8 mouse cellular contexts compared by ENCODE assay signal in genomic region chr6:34371700-34372351, GRCm38 (mm10). TPM values are rescaled to one million over a fixed set of nuclear protein-coding genes. Genes with fewer than 3 reads are reported as not detected.
DNase-seq lines count a peak whose midpoint lies in the region; ATAC-seq and TF ChIP-seq lines count a peak whose summit lies in the region.

No protein-coding gene starts in this region.

- peak; percentile 92 for ATAC-seq in frontal cortex, adult (ENCODE audit: low TSS enrichment)
- peak; percentile 95 to 97 for ATAC-seq in hematopoietic stem cell, adult 5-6 weeks (replicated peaks in 1 of 2; ENCODE audit: insufficient read depth in 1 of 2, low FRiP score in 2 of 2, low TSS enrichment in 1 of 2, low read depth in 1 of 2, poor library complexity in 2 of 2, severe bottlenecking in 2 of 2)
- ATAC-seq in lung, embryonic 15.5 days (ENCODE audit: borderline replicate concordance, extremely low read depth, low FRiP score, low TSS enrichment): 0 out of 2 replicates have a peak, but pooled peaks have one; percentile 31

- H3K27me3 ChIP-seq in cerebellum, adult 2 months (ENCODE audit: control insufficient read depth, insufficient read depth, low read length): no peaks in the 10 kb centered on the region
- H3K27me3 ChIP-seq in lung, embryonic 15.5 days: no peaks in the 10 kb centered on the region
- H3K27me3 ChIP-seq in thymus, adult 2 months (ENCODE audit: control insufficient read depth, insufficient read depth, low read length): no peaks in the 10 kb centered on the region

- H3K4me3 ChIP-seq in cerebellum, adult 2 months (replicated peaks; ENCODE audit: insufficient read depth, low read depth, low read length): no peak overlapping the region
- H3K4me3 ChIP-seq in lung, embryonic 15.5 days: no peak overlapping the region
- H3K4me3 ChIP-seq in thymus, adult 2 months (ENCODE audit: control insufficient read depth, insufficient read depth, low read length): no peak overlapping the region

- DNase-seq in MN1 (ENCODE audit: low spot score): peak; percentile 85
- peak; percentile 64 to 73 for DNase-seq in cerebellum, adult 2 months
- DNase-seq in layer of hippocampus, adult 9-11 months: peak; percentile 78
- DNase-seq in ovary, adult 18-20 months (ENCODE audit: low spot score): peak; percentile 50
- peak; percentile 83 for DNase-seq in thymus, adult 2 months

- peak; percentile 40; the same call in 1 of the 2 replicates for TF ChIP-seq CTCF in cerebellum, adult 2 months (IDR thresholded peaks at IDR 0.05; ENCODE audit: borderline replicate concordance, insufficient read depth, low read depth, low read length)
- no peak for TF ChIP-seq CTCF in thymus, adult 2 months (IDR thresholded peaks at IDR 0.05; ENCODE audit: borderline replicate concordance, control insufficient read depth, extremely low read depth, insufficient read depth, low read length, poor library complexity)

- H3K9ac ChIP-seq in lung, embryonic 15.5 days: no peak overlapping the region

- H3K4me1 ChIP-seq in cerebellum, adult 2 months (ENCODE audit: control insufficient read depth, insufficient read depth, low read length): no peaks in the 10 kb centered on the region
- no peaks in the 10 kb centered on the region for H3K4me1 ChIP-seq in lung, embryonic 15.5 days
- H3K4me1 ChIP-seq in thymus, adult 2 months (replicated peaks; ENCODE audit: control insufficient read depth, insufficient read depth, low read length): no peaks in the 10 kb centered on the region

- no peaks in the 10 kb centered on the region for H3K9me3 ChIP-seq in lung, embryonic 15.5 days

- peak overlapping the region; percentile 45; the same call in 1 of the 2 replicates for H3K4me2 ChIP-seq in lung, embryonic 15.5 days

- no peak overlapping the region for H3K27ac ChIP-seq in cerebellum, adult 2 months (ENCODE audit: insufficient read depth, low read length)
- H3K27ac ChIP-seq in lung, embryonic 15.5 days: no peak overlapping the region
- H3K27ac ChIP-seq in thymus, adult 2 months (ENCODE audit: control insufficient read depth, insufficient read depth, low read length): no peak overlapping the region

- WGBS in cerebellum, adult 2 months: 23% methylated on average over 18 of the region's 18 CpGs
- 24% methylated on average over 18 of the region's 18 CpGs for WGBS in lung, embryonic 15.5 days
- 20% methylated on average over 18 of the region's 18 CpGs for WGBS in thymus, adult 2 months

- no peaks in the 10 kb centered on the region for H3K36me3 ChIP-seq in lung, embryonic 15.5 days
- no peaks in the 10 kb centered on the region for H3K36me3 ChIP-seq in thymus, adult 2 months (ENCODE audit: control insufficient read depth, insufficient read depth, low read length)

- no peak for TF ChIP-seq POLR2A in cerebellum, adult 2 months (IDR thresholded peaks at IDR 0.05; ENCODE audit: borderline replicate concordance, insufficient read depth, low read length)
- no peak for TF ChIP-seq POLR2A in thymus, adult 2 months (IDR thresholded peaks at IDR 0.05; ENCODE audit: control insufficient read depth, extremely low read depth, insufficient read depth, low read length, poor library complexity)

RNA-seq across cellular contexts. Expression of gene Akr1b10, which starts 12.2 kb away (rescaled TPM):
- 38.4 and 45.4 TPM in 2 replicates for polyA plus RNA-seq in cerebellum, adult 2 months (2012; rRNA removed)
- total RNA-seq in hematopoietic stem cell, adult 5-6 weeks (2017): 40.2 and 53.3 TPM in 2 replicates
- 23.7 and 24.5 TPM in 2 replicates for polyA plus RNA-seq in lung, embryonic 15.5 days (2015; fragmentation: Nextera tagmentation; extraction: Ambion mirVana)
- polyA plus RNA-seq in thymus, adult 2 months (2012; rRNA removed): 28.8 and 31.0 TPM in 2 replicates

RNA-seq across cellular contexts. Expression of gene Akr1b8, which starts 17.9 kb away (rescaled TPM):
- 1.6 TPM in 2 replicates for polyA plus RNA-seq in cerebellum, adult 2 months (2012; rRNA removed)
- not detected in 2 replicates for total RNA-seq in hematopoietic stem cell, adult 5-6 weeks (2017)
- 8.6 and 9.8 TPM in 2 replicates for polyA plus RNA-seq in lung, embryonic 15.5 days (2015; fragmentation: Nextera tagmentation; extraction: Ambion mirVana)
- polyA plus RNA-seq in thymus, adult 2 months (2012; rRNA removed): 1.2 and 1.4 TPM in 2 replicates

RNA-seq across cellular contexts. Expression of gene Akr1b7, which starts 40.3 kb away (rescaled TPM):
- polyA plus RNA-seq in cerebellum, adult 2 months (2012; rRNA removed): 1.7 and 1.9 TPM in 2 replicates
- not detected in 2 replicates for total RNA-seq in hematopoietic stem cell, adult 5-6 weeks (2017)
- polyA plus RNA-seq in lung, embryonic 15.5 days (2015; fragmentation: Nextera tagmentation; extraction: Ambion mirVana): 0.65 TPM in 1 of 2 replicates, not detected in the other
- polyA plus RNA-seq in thymus, adult 2 months (2012; rRNA removed): 0.24 and 0.26 TPM in 2 replicates

RNA-seq across cellular contexts. Expression of gene Akr1b3, which starts 54.5 kb away (rescaled TPM):
- polyA plus RNA-seq in cerebellum, adult 2 months (2012; rRNA removed): 72.7 and 73.5 TPM in 2 replicates
- total RNA-seq in hematopoietic stem cell, adult 5-6 weeks (2017): 101 and 135 TPM in 2 replicates
- 146 and 154 TPM in 2 replicates for polyA plus RNA-seq in lung, embryonic 15.5 days (2015; fragmentation: Nextera tagmentation; extraction: Ambion mirVana)
- 228 and 281 TPM in 2 replicates for polyA plus RNA-seq in thymus, adult 2 months (2012; rRNA removed)

Comparison
In these comparisons a context has a peak if more than half of its experiments do, and no peak if none do; other contexts are left out.
1. ATAC-seq: peak in every context shown above with its lines; median percentile 96 in hematopoietic stem cell, adult 5-6 weeks; 92 in frontal cortex, adult; 31 in lung, embryonic 15.5 days.